Mouse (Mus musculus) frontal cortex, postnatal 14 days (tissue): Measurements from ENCODE around the gene Itgbl1.
A peak's percentile ranks its signal among the peaks of the same experiment; 100 is the strongest.
"Not testable (repeated sequence)": the region's sequence is repeated elsewhere in the genome, so short reads cannot be mapped to it uniquely, and the experiment has no call there.

Source experiments
- DNase-seq, 2 experiments: peaks; one replicate each; pipeline ENCODE4 v3.0.0; 2022; ENCODE audit warnings: low spot score in 2 of 2

Itgbl1 gene

DNA sequence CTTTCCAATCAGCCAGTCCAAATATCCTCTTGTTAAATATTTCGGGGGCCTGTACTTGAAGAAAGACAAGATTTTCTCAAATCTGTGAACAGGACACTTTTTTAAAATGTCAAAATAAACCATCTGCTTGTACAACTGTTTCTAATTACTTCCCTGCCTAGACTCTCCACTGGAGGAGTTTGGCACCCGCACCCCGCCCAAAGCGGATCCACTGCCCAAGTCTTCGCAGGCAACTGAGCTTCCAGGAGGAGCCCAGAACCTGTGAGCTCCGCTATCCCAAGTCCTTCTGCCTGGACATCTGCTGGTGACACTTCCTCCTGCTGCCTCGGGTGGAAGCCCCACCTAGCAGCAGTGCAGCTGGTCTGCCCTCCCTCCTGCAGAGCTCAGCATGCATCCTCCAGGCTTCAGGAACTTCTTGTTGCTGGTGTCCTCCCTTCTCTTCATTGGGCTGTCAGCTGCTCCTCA, at the start of gene Itgbl1:
Gene Itgbl1 (plus strand): TSS at position 51 of the 465 bp plus-strand sequence.
- peak; percentile 10 to 23 for DNase-seq

DNA sequence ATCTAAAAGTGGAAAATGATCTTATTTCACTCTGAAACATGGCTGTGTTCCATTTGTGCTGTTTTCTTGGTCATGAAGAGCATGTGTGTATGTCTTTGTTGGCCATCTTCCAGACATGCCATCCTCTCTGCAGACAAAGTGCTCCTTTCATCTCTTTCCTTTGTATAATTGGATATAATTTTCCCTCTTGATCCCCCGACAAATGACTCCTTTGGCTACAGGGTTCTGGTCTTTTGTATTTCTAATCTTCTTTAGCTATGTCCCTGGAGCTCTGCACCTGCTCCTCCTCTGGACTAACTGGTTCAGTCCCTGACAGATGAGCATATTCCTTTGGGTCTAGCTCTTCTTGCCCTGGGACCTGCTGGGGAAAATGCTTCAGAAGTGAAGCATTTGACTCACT, 36.8 kb upstream of the Itgbl1 start:
- DNase-seq = no peak

DNA sequence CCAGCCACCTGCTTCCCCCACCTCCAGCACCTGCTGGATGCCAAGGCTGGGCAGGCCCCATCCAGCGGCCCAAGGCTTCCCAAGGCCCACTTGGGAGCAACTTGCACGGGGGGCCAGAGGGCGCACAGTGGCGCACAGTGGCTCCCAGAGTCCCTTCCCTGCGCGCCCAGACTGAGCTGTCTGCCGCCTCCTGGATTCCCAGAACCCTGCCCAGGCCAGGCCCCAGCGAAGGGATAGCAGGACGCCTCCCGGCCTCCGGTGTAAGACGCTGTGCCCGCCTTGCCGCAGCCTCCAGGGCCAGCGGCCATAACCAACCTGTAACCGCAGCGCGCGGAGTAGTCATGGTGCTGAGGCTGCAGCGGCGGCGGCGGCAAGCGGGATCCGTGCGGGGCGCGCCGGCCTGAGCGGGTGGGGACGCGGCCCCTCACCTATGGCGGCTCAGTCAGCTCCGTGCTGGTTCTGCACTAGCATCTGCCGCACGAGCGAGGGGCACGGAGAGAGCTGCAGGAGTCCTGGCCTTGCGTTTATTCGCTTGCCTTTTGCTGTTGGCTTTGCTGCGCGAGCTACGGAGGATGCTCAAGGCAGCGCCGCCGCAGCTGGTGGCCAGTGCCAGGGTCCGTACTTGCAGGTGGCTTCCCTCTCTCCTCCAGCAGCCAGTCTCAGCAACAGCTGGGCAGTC, 33.1 kb upstream of the Itgbl1 start, which contains the start of gene Nalcn:
Gene Nalcn (minus strand): TSS at position 644 of the 679 bp plus-strand sequence.
- DNase-seq = peak; percentile 44 to 48

DNA sequence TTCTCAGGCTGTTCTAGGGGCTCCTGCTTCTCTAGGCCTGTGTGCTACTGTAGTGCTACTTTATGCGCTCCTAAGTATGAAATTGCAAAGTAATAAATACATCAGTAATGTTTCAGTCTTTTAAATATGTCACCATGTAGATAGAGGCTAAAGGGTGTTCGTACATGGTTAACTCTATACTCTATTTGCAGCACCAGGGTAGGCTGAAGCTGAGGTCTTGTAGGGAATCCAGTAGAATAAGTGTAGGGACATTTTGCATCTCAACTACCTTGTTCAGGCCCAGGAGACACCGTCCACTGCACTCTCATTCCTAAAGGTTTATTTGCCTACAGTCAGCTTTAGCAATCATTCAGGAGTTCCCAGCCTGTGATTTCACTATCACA, 32.6 kb upstream of the Itgbl1 start:
- DNase-seq = peak in 1 of 2 experiments; percentile 8

DNA sequence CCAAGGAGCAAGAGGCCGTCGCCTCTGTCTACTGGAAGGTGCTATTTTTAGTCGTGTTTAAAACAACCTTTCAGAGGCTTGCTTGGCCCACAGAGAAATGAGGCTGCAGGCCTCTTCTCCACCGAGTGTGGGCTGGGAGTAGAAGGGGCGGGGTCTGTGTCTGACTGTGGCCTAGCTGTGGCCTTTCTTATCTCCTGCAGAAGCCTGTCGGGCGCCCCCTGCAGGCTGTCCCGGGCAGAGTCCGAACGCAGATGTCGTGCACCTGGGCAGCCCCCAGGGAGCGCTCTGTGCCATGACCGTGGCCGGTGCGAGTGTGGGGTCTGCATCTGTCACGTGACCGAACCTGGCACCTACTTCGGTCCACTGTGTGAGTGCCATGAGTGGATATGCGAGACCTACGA, 1.3 kb downstream of the Itgbl1 start:
- DNase-seq = peak; percentile 24

DNA sequence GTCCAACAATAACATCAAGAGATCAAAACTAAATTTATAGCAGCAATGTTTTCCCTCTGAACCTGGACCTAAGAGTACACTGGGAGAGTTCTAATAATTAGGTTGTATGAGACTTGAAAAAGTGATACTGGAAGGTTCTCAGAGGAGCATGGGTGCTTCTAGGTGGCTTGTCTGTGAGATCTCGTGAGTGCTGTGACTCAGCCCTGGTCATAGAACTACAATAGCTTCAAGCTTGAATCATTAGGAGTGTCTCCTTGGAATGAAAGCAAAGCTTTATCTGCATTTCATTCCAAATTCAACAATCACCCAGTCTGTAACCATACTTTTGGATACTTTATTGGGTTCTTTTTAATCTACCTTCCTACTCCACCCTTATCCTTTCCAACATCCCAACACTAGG, 2.6 kb downstream of the Itgbl1 start:
- no peak for DNase-seq

DNA sequence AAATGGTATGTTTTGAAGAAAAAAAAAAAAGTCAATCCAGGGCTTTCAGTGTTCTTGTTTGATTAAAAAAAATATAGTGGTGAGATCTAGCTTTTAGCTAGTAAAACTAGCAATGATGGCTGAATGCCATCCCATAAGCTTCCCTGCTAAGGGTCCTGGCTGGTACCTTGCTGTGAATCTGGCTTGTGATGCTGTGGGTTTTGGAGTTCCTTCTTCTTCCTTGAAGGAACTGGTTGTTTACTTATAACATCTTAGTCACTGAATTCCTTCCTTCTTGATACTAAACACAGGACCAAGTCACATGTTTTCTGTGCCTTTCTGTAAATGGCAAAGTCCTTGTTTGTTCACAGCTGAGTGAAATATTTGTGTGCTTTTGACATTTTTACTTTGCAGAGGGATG, 3.4 kb downstream of the Itgbl1 start:
- DNase-seq = no peak

DNA sequence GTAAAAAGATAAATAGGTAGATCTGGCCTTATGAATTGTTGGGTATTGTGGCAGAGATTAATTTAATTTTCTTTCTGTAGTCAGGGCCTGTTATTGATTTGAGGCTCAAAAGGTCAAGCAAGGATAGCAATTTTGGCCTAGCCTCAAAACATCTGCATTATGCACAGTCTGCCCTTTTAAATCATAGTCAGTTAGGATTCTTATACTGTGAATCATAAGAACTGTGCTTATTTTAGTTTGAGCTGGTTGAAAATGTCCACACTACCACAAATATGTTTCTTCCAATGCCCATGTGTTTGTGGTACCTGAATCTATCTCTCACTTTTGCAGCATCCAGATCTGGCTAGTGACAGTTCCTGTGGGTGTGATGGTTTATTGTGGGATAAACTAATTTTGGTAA, 4.7 kb downstream of the Itgbl1 start:
- DNase-seq = no peak

DNA sequence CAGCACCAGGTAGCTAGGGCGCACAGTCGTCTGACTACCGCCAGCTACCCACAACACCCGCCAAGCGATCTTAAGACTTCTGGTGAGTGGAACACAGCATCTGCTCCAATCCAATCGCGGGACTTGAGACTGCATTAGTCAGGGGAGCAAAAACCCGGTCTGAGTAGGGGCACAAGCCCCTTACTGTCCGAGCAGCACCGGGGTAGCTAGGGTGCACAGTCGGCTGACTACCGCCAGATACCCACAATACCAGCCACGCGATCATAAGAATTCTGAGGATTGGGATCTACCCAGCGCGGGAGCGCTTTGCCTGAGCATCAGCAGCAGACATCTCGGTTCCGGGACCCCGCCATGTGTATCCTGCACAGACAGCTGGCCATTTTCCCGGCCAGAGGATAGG, 11.3 kb downstream of the Itgbl1 start:
- not testable (repeated sequence) for DNase-seq

DNA sequence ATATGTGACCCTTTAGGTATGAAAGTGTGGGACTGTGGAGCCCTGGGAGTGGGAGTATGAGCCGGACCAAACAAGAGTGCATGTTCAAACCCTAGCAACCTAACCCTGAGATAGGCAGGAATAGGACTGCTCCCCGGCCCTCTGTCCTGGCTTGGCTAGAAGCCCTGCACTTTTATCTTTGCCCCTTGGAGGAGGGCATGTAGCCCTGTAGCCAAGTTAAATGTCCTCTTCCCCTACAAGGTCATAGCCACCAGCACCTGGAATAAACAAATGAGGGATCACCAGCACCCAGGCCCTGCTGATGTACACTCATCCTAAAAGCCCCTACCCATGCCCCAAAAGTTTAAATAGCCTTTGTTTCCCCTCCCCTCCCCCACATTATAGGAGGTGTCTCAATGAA, 18.3 kb downstream of the Itgbl1 start:
- no peak for DNase-seq

DNA sequence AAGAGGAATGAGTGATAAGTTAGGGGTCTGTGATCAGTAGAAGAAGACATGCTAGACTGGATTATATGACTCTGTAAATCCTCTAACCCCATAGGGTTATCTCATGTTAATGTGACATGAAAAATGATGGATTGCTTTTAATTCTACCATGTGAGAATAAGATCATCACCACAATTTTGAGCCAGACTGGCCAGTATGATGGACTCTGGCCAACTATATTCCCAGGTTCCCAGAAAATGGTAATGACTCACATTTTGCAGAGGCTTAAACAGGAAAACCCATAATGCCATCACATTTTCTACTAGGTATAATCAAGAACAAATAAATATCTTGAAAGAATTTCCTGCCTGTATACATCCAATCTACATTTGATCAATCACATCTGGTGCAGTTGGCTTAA, 55.0 kb downstream of the Itgbl1 start:
- DNase-seq = no peak

DNA sequence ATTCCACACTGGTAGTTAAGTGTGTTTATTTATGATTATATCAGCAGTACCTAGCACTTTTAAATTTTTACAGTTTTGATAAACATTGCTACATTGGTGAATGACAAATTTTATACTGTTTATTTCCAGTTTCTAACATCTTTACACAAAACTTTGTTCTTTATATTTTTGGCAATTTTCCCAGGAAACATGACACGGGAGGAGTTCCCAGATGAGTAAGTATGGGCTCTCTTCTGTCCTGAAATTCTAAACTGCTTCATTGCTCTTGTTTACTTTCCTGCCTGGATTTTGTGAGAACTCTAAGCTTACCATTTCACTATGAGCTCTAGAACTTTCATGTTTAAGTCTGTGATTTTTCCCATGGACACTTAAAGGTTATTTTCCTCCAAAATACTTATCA, 82.3 kb downstream of the Itgbl1 start:
- no peak for DNase-seq

DNA sequence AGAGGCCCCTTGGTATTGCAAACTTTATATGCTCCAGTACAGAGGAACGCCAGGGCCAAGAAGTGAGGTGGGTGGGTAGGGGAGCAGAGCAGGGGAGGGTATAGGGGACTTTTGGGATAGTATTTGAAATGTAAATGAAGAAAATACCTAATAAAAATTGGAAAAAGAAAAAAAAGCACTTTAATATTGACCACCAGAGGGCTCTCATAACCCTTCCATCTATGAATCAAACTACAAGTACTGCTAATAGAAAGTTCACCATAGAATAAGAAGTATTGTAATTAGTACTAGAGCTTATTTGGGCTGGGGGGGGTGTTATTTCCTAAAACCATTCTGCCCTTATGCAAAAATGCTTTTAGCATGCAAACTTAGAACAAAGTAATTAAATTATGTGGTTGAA, 91.2 kb downstream of the Itgbl1 start:
- DNase-seq = no peak

DNA sequence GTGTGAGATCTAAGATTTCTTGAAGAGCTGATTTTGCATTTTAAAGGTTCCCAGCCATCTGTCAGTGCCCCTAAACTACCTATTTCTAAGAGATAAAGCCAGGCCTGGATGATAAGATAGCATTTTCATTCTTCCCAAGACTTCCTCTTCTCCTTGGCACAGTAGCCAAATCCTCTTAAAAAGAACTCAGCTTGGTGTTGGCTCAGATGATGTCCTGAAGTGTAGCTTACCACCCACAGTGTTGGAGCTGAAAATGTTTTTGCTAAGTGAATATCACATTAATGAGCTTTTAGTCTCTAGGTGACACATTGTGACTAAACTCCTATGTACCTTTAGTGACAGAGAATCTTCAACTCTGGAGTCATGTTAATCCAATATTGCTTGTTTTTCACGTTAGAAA, 99.8 kb downstream of the Itgbl1 start:
- no peak for DNase-seq

DNA sequence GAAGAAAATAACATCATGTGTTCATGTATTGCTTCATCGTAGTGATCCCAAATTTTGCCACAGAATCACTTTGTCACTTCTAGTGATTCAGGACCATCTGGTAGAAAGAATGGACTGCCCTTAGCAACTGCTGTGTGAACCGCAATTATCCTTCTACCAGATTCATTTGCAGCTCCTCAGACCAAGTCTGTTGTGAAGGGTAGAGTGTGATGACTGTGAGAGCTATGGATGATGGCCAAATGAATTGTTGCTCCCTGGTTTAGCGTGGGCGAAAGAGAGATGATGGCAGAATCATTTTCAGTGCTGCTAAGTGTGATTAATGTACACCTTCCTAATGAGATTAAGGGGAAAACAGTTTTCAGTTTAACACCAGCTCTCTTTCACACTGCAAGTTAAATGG, 100.3 kb downstream of the Itgbl1 start:
- DNase-seq = no peak

DNA sequence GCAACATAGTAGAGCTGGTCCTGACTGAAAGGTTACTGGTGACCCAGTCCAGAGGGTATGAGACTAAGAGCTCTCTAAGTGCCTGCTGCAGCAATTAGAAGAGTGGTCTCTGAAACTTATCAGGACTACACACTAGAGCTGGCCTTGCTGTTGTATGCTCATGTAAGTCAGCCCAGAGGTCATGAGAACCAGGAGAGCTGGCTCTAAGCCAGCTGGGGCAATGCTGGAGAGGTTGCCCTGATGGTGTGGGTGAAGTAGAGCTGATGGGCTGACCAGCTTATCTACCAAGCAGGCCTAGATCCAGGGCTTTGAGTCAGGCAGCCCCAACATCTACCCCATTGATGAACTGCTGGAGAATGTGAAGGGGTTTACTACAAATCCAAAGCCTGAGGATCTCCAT, 142.0 kb downstream of the Itgbl1 start:
- DNase-seq = no peak

DNA sequence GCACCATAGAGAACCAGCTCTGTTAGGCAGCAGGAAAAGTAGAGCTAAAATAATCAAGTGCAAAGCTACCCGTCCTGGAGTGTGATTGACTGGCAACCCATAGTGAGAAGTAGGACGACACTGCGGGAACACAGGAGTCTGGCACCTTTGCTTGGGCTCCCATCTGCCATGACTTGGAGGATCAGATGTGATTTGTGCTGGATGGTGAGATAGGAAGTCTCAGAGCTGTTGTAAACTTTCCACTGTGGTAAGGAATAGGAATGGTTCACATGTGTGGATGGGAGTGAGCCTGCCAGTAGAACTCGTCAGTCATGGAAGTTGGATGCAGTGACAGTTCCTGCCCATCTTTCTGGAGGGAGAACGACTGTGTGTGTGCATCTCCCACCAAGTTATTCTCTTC, 177.9 kb downstream of the Itgbl1 start:
- peak in 1 of 2 experiments; percentile 5 for DNase-seq

DNA sequence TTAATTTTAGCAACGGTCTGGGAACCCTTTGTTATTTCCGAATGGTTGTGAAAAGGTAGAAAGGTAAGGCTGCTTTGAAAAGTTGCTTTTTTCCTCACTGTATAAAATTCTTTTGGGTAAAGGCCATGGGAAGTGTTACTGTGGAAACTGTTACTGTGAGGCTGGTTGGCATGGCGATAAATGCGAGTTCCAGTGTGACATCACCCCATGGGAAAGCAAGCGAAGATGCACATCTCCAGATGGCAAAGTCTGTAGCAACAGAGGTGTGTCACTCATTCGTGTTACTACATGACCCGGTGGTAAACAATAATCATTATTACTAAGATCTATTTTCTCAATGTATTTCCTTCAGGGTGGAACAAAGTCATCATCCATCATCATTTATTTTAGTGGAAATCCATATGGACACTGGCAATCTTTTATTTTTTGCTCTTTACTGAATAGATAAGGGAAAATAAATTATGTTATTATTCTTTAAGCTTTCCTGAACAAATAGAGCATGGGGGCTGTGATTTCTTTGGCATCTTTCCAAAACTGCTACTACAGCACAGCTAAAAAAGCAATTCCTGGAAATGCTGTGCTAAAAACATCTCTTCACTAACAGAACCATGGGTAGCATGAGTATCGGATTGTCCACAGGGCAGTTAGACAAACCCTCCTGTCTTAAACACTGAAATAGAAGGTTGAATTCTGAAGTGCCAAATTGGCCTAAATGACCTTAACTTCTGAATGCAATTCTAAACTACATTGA, 184.1 kb downstream of the Itgbl1 start:
- peak; percentile 8 to 12 for DNase-seq

DNA sequence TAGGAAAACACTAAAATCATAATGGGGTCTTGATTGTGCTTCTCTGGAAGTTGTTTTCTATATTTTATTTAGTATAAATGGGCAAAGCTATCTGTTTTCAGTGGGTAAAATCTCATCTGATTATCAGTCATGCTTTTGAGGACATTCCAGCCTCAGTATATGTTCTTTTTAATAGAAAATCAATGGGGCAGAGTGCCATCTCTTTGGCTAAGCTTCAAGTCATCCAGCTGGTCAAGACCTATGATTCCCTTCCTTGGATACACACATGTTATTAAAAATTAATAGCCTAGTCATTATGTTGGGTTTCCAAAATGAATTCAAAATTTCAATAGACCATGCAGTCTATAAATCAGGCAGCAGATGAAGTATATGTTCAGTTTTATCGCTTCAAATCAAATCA, 204.8 kb downstream of the Itgbl1 start:
- DNase-seq = no peak

DNA sequence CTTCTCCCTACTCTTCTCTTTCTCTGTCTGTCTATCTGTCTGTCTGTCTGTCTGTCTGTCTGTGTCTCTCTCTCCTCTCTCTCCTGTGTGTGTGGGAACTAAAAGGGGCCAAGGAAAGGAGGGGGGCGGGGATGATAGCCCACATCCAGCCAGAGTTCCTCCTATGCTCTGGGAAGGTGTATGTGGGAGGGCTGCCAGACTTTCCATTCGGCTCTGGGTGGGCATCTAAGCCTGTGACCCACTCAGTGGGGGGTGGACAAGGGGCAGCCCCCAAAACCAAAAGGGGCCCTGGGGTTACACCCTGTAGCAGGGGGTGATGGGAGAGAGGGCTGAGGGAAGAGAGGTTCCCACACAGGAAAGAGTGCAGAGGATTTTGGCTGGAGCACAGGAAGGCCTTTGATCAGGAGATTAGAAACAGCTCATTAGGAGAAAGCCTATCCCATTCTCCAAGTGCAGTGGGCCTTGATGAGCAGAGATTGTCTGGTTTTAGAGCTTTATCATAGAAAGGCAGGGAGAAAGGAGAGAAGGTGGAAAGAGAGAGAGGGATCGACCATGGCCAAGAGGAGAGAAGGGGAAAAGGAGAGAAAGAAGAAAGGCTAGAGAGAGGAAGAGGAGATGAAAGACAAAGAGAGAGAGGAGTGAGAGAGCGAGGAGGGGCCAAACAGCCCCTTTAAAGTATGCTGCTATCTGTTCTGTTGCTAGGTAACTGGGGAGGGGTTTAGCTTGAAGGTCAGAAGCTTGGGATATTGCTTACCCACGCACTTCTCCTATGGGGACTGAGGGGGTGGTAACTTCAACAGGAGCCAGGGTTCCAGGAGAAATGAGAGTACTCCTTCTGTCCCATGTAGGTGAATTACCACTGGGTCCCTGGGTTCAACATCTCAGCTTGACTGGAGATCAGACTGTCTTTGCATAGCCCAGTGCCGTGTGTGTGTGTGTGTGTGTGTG, 206.3 kb downstream of the Itgbl1 start:
- no peak for DNase-seq

DNA sequence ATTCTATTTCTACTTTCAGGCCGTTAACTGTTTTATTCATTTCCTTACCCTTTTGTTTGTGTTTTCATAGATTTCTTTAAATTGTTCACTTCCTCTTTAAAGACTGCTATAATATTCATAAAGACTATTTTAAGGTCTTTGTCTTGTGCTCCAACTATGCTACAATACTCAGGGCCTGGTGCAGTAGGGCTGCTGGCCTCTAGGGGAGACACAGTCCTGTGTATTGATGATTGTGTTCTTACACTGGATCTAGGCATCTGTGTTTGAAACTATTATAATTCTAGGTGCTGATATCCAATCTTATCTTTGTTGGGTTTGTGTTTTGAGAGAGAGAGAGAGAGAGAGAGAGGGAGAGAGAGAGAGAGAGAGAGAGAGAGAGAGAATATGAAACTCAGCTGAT, 268.1 kb downstream of the Itgbl1 start:
- DNase-seq = no peak

DNA sequence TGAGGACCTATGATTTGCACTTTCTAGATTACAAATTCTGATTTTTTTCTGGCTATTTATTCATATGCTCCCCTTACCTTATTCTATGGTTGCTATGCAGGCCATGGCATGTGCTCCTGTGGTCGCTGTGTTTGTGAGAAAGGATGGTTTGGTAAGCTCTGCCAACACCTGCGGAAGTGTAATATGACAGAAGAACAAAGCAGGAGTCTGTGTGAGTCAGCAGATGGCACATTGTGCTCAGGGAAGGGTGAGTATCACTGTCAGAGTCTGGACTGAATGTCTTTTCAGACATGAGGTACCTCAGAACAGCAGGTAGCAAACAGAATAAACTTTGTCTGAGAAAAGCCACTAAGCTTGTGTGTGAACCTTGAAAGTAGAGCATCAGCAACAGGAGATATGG, 306.8 kb downstream of the Itgbl1 start:
- DNase-seq = no peak
